Mouse (Mus musculus) brain, embryonic 14.5 days (tissue): ENCODE data around the gene Mpp2.

Experiments
- CTCF ChIP-seq: fragments of 200-500 bp; IDR thresholded peaks from 2 replicates; pipeline ENCODE4 v1.5.1; 2012; ENCODE audit warnings: inconsistent platforms, mild to moderate bottlenecking, moderate library complexity, borderline replicate concordance; ENCODE audit not compliant: insufficient read depth, insufficient read length; ENCODE audit errors: extremely low read depth
- POLR2A ChIP-seq: fragments of 200-500 bp; IDR thresholded peaks from 2 replicates; pipeline ENCODE4 v1.6.1; 2012; ENCODE audit warnings: mild to moderate bottlenecking, inconsistent platforms, borderline replicate concordance; ENCODE audit not compliant: poor library complexity, insufficient read depth, insufficient read length, severe bottlenecking; ENCODE audit errors: extremely low read depth

- TF ChIP-seq POLR2A (no peak; the same call in 1 of the 2 replicates), CTCF (no peak)
Observed at GRCm38 (mm10) chr11:102087081-102087751, 1.1 kb downstream of the Mpp2 start.
